Mouse (Mus musculus): ENCODE measurements around the gene Zfp91. TPM values are rescaled to one million over a fixed set of nuclear protein-coding genes. Genes with fewer than 3 reads are reported as not detected.

Zfp91 gene
- polyA plus RNA-seq, 1 experiment, result 19.5 TPM

- no peak for TF ChIP-seq GATA1 (IDR thresholded peaks at IDR 0.05; ENCODE audit: borderline replicate concordance, low read length)
- TF ChIP-seq FLI1 (IDR thresholded peaks at IDR 0.05; ENCODE audit: low read length), result no peak
These were observed 16.9 kb upstream of the Zfp91 start for GRCm38 (mm10) chr19:12812644-12813364.

GRCm38 (mm10) chr19:12806214-12806613 is 10.3 kb upstream of the Zfp91 start:
- TF ChIP-seq FLI1 (IDR thresholded peaks at IDR 0.05; ENCODE audit: low read length) (no peak), GATA1 (IDR thresholded peaks at IDR 0.05; ENCODE audit: borderline replicate concordance, low read length) (no peak)
- Histone ChIP-seq H3K27me3 (replicated peaks) (no peaks in the 10 kb centered on the region), H3K4me1 (peaks cover 22% of the 10 kb centered on the region), H3K9me3 (no peaks in the 10 kb centered on the region), H3K4me3 (replicated peaks) (peak overlapping the region; percentile 59), H3K36me3 (replicated peaks; ENCODE audit: low read length) (no peaks in the 10 kb centered on the region)

More at GRCm38 (mm10) chr19:12812644-12813364, 16.9 kb upstream of the Zfp91 start:
- Histone ChIP-seq H3K36me3 (replicated peaks; ENCODE audit: low read length) (no peaks in the 10 kb centered on the region), H3K9me3 (no peaks in the 10 kb centered on the region), H3K4me3 (replicated peaks) (no peak overlapping the region), H3K27me3 (replicated peaks) (no peaks in the 10 kb centered on the region), H3K4me1 (peaks cover 45% of the 10 kb centered on the region)

GRCm38 (mm10) chr19:12805730-12806129 is 9.8 kb upstream of the Zfp91 start:
- no peak overlapping the region for H3K4me3 ChIP-seq (replicated peaks)
- no peaks in the 10 kb centered on the region for H3K36me3 ChIP-seq (replicated peaks; ENCODE audit: low read length)
- H3K9me3 ChIP-seq, result no peaks in the 10 kb centered on the region
- TF ChIP-seq GATA1 (IDR thresholded peaks at IDR 0.05; ENCODE audit: borderline replicate concordance, low read length), result no peak
- no peak for TF ChIP-seq FLI1 (IDR thresholded peaks at IDR 0.05; ENCODE audit: low read length)
- H3K4me1 ChIP-seq, result peaks cover 27% of the 10 kb centered on the region
- H3K27me3 ChIP-seq (replicated peaks), result no peaks in the 10 kb centered on the region

GRCm38 (mm10) chr19:12804237-12804636 is 8.3 kb upstream of the Zfp91 start:
- Histone ChIP-seq H3K4me3 (replicated peaks) (no peak overlapping the region), H3K9me3 (no peaks in the 10 kb centered on the region), H3K4me1 (peaks cover 27% of the 10 kb centered on the region), H3K36me3 (replicated peaks; ENCODE audit: low read length) (no peaks in the 10 kb centered on the region), H3K27me3 (replicated peaks) (no peaks in the 10 kb centered on the region)
- TF ChIP-seq GATA1 (IDR thresholded peaks at IDR 0.05; ENCODE audit: borderline replicate concordance, low read length), result no peak
- TF ChIP-seq FLI1 (IDR thresholded peaks at IDR 0.05; ENCODE audit: low read length), result no peak

GRCm38 (mm10) chr19:12802830-12803229 is 6.9 kb upstream of the Zfp91 start:
- Histone ChIP-seq H3K4me3 (replicated peaks) (no peak overlapping the region), H3K4me1 (peaks cover 26% of the 10 kb centered on the region), H3K9me3 (no peaks in the 10 kb centered on the region), H3K27me3 (replicated peaks) (no peaks in the 10 kb centered on the region), H3K36me3 (replicated peaks; ENCODE audit: low read length) (no peaks in the 10 kb centered on the region)
- no peak for TF ChIP-seq FLI1 (IDR thresholded peaks at IDR 0.05; ENCODE audit: low read length)
- no peak for TF ChIP-seq GATA1 (IDR thresholded peaks at IDR 0.05; ENCODE audit: borderline replicate concordance, low read length)

GRCm38 (mm10) chr19:12801046-12801445 is 5.1 kb upstream of the Zfp91 start:
- no peak for TF ChIP-seq FLI1 (IDR thresholded peaks at IDR 0.05; ENCODE audit: low read length)
- TF ChIP-seq GATA1 (IDR thresholded peaks at IDR 0.05; ENCODE audit: borderline replicate concordance, low read length), result no peak
- Histone ChIP-seq H3K27me3 (replicated peaks) (no peaks in the 10 kb centered on the region), H3K36me3 (replicated peaks; ENCODE audit: low read length) (no peaks in the 10 kb centered on the region), H3K9me3 (no peaks in the 10 kb centered on the region), H3K4me1 (peaks cover 28% of the 10 kb centered on the region), H3K4me3 (replicated peaks) (no peak overlapping the region)

GRCm38 (mm10) chr19:12800621-12801020 is 4.7 kb upstream of the Zfp91 start:
- H3K27me3 ChIP-seq (replicated peaks), result no peaks in the 10 kb centered on the region
- TF ChIP-seq GATA1 (IDR thresholded peaks at IDR 0.05; ENCODE audit: borderline replicate concordance, low read length), result no peak
- no peak for TF ChIP-seq FLI1 (IDR thresholded peaks at IDR 0.05; ENCODE audit: low read length)
- peak overlapping the region; percentile 74 for H3K4me3 ChIP-seq (replicated peaks)

GRCm38 (mm10) chr19:12799081-12799480 is 3.2 kb upstream of the Zfp91 start:
- Histone ChIP-seq H3K9me3 (no peaks in the 10 kb centered on the region), H3K36me3 (replicated peaks; ENCODE audit: low read length) (no peaks in the 10 kb centered on the region), H3K4me1 (peaks cover 24% of the 10 kb centered on the region), H3K4me3 (replicated peaks) (peak overlapping the region; percentile 79), H3K27me3 (replicated peaks) (no peaks in the 10 kb centered on the region)
- TF ChIP-seq GATA1 (IDR thresholded peaks at IDR 0.05; ENCODE audit: borderline replicate concordance, low read length) (no peak), FLI1 (IDR thresholded peaks at IDR 0.05; ENCODE audit: low read length) (no peak)

More at GRCm38 (mm10) chr19:12800621-12801020, 4.7 kb upstream of the Zfp91 start:
- Histone ChIP-seq H3K36me3 (replicated peaks; ENCODE audit: low read length) (no peaks in the 10 kb centered on the region), H3K9me3 (no peaks in the 10 kb centered on the region), H3K4me1 (peaks cover 24% of the 10 kb centered on the region)

- no peaks in the 10 kb centered on the region for H3K27me3 ChIP-seq (replicated peaks)
- TF ChIP-seq GATA1 (IDR thresholded peaks at IDR 0.05; ENCODE audit: borderline replicate concordance, low read length), result no peak
- peak overlapping the region; percentile 79 for H3K4me3 ChIP-seq (replicated peaks)
- peaks cover 24% of the 10 kb centered on the region for H3K4me1 ChIP-seq
- H3K9me3 ChIP-seq, result no peaks in the 10 kb centered on the region
- no peaks in the 10 kb centered on the region for H3K36me3 ChIP-seq (replicated peaks; ENCODE audit: low read length)
These were observed 2.5 kb upstream of the Zfp91 start for GRCm38 (mm10) chr19:12798404-12798803.

GRCm38 (mm10) chr19:12797071-12797470 is 1.1 kb upstream of the Zfp91 start:
- Histone ChIP-seq H3K36me3 (replicated peaks; ENCODE audit: low read length) (no peaks in the 10 kb centered on the region), H3K9me3 (no peaks in the 10 kb centered on the region), H3K4me1 (peaks cover 28% of the 10 kb centered on the region), H3K4me3 (replicated peaks) (peak overlapping the region; percentile 97), H3K27me3 (replicated peaks) (no peaks in the 10 kb centered on the region)
- no peak for TF ChIP-seq FLI1 (IDR thresholded peaks at IDR 0.05; ENCODE audit: low read length)
- TF ChIP-seq GATA1 (IDR thresholded peaks at IDR 0.05; ENCODE audit: borderline replicate concordance, low read length), result no peak

Measured in megakaryocyte, embryonic 14.5 days (primary cell).